Mouse (Mus musculus) left cerebral cortex, postnatal 36 days (tissue): Measurements from ENCODE around the gene Dok4. TPM values are rescaled to one million over a fixed set of nuclear protein-coding genes. Genes with fewer than 3 reads are reported as not detected.

Experiments used
- DNase-seq, 2 experiments: peaks; one replicate each; pipeline ENCODE4 v3.0.0; 2021 to 2022; ENCODE audit warnings: low spot score in 2 of 2, mixed read lengths in 1 of 2
- intact Hi-C: fragments of 180-260 bp; cut with DNase I; formaldehyde crosslinking; loops from one replicate; pipeline ENCODE4 v1.15.1; 2025
- total RNA-seq, 2 experiments: library from RNA; stranded (reverse); gene quantifications; 2 replicates each; pipeline ENCODE4 v1.2.3; 2021

Dok4 gene
- total RNA-seq, 2 experiments from 2014 or later: 20.0 to 22.3 TPM

DNA sequence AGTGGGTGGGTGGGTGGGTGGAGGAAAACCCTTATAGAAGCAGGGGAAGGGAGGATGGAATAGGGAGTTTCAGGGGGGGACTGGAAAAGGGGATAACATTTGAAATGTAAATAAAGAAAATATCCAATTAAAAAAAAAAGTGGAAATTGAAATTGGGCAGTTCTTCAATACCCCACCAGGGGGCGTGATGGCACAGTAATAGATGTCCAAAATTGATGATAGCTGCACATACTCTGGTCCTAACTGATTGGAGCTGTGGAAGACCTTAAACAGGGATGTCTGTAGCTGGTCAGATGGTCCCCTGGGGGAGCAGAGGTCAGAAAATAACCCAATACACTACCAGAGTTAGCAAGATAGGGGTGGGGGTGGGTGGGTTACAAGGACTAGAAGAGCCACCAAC, 61.6 kb downstream of the Dok4 start:
- intact Hi-C loops: loop anchor here (5.0 to 10.0 kb wide), 2 partner anchors 42 to 210 kb away; partner anchors contain the start of genes Cx3cl1, Fam192a and Rspry1

More for the DNA sequence above, 61.6 kb downstream of the Dok4 start:
- DNase-seq: no peak

Other genes starting within 250 kb of the Dok4 start
- 100 to 1,000 TPM; 153 to 159 TPM for gene Arl2bp, start 209.7 kb downstream of the Dok4 start, total RNA-seq
- 10 to 100 TPM; 29.0 to 58.2 TPM for gene Pllp, start 180.1 kb downstream of the Dok4 start, total RNA-seq
- gene Ccl22, start 130.7 kb downstream of the Dok4 start, total RNA-seq: under 1 TPM in 1 of 2 experiments, not detected in 1; 0.17 TPM
- gene Cx3cl1, start 104.3 kb downstream of the Dok4 start, total RNA-seq: 100 to 1,000 TPM; 622 to 723 TPM
- 10 to 100 TPM; 10.7 to 12.0 TPM for gene Ccl17, start 65.9 kb downstream of the Dok4 start, total RNA-seq
- gene Coq9, start 38.0 kb downstream of the Dok4 start, total RNA-seq: 10 to 100 TPM; 89.3 to 92.6 TPM
- gene Ciapin1, start 38.0 kb downstream of the Dok4 start, total RNA-seq: 10 to 100 TPM; 67.6 to 73.5 TPM
- 10 to 100 TPM; 67.1 to 72.7 TPM for gene Polr2c, start 18.9 kb downstream of the Dok4 start, total RNA-seq
- gene Ccdc102a, start 41.8 kb upstream of the Dok4 start, total RNA-seq: 1 to 10 TPM; 1.8 to 1.9 TPM
- not detected for gene Adgrg5, start 47.4 kb upstream of the Dok4 start, total RNA-seq
- gene Adgrg1, start 98.4 kb upstream of the Dok4 start, total RNA-seq: 10 to 100 TPM; 73.3 to 74.2 TPM
- gene Adgrg3, start 141.4 kb upstream of the Dok4 start, total RNA-seq: under 1 TPM in 1 of 2 experiments, not detected in 1; 0.29 TPM
- under 1 TPM; 0.68 to 0.99 TPM for gene Drc7, start 178.8 kb upstream of the Dok4 start, total RNA-seq
- 10 to 100 TPM; 42.0 to 46.7 TPM for gene Katnb1, start 204.9 kb upstream of the Dok4 start, total RNA-seq